Mouse (Mus musculus): ENCODE results near the gene 6330409D20Rik.

- no peak for TF ChIP-seq GATA1 (IDR thresholded peaks at IDR 0.05; ENCODE audit: borderline replicate concordance, low read length)
- no peak for TF ChIP-seq CTCF (IDR thresholded peaks at IDR 0.05; ENCODE audit: low read depth, low read length)
- TF ChIP-seq TAL1 (conservative IDR thresholded peaks at IDR 0.05; ENCODE audit: low read depth, low read length): no peak
Observed at GRCm38 (mm10) chr2:32761361-32761760, 20.5 kb upstream of the 6330409D20Rik start.
